Mouse (Mus musculus) megakaryocyte, embryonic 14.5 days (primary cell): ENCODE measurements around the gene Dnm2. TPM values are rescaled to one million over a fixed set of nuclear protein-coding genes. Genes with fewer than 3 reads are reported as not detected.

Experiments
- H3K27me3 ChIP-seq: replicated peaks from 2 replicates; pipeline ENCODE3; 2012; ENCODE audit warnings: inconsistent platforms
- H3K36me3 ChIP-seq: replicated peaks from 2 replicates; pipeline ENCODE3; 2012; ENCODE audit warnings: low read length, inconsistent platforms, mixed read lengths
- H3K4me1 ChIP-seq: 2 replicates; pipeline ENCODE4 v1.6.1; 2012; ENCODE audit warnings: inconsistent platforms
- H3K4me3 ChIP-seq: replicated peaks from 2 replicates; pipeline ENCODE3; 2012; ENCODE audit warnings: moderate library complexity, mild to moderate bottlenecking, inconsistent platforms
- H3K9me3 ChIP-seq: 2 replicates; pipeline ENCODE4 v1.6.1; 2012; ENCODE audit warnings: inconsistent platforms
- FLI1 ChIP-seq: IDR thresholded peaks from 2 replicates; pipeline ENCODE4 v1.6.1; 2012; ENCODE audit warnings: low read length, inconsistent platforms, mixed read lengths
- GATA1 ChIP-seq: IDR thresholded peaks from 3 replicates; pipeline ENCODE4 v1.6.1; 2012; ENCODE audit warnings: mixed read lengths, low read length, inconsistent platforms, borderline replicate concordance
- polyA plus RNA-seq: library from polyadenylated mRNA; stranded (reverse); fragments of >175 nt; gene quantifications from 2 replicates; pipeline ENCODE4 v1.2.3, GENCODE M21; 2012; ENCODE audit warnings: low replicate concordance; ENCODE audit not compliant: insufficient read depth

The Dnm2 gene
- polyA plus RNA-seq, 1 experiment = 714 TPM

DNA sequence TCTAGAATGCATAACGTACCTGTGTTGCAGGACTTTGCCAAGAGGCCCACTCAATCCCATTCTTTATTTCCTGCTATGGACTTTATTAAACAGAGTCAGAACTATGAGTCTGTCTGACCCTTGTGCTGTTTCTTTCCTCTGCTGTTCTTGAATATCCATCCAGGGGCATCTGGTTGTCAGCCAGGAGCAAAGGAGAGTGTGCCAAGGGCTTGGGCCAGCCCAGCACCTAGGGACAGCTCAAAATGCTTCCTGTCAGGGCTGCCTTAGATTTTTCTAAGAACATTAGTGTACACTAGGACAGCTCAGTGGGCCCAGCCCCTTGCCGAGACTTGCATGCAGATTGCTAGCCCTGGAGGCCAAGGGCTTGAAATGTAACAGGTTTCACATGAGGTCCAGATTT lies 3.1 kb downstream of the Dnm2 start:
- TF ChIP-seq GATA1 = no peak
- TF ChIP-seq FLI1 = no peak
- H3K4me3 ChIP-seq = no peak overlapping the region
- H3K27me3 ChIP-seq = no peaks in the 10 kb centered on the region
- peaks cover 86% of the 10 kb centered on the region for H3K4me1 ChIP-seq
- no peaks in the 10 kb centered on the region for H3K9me3 ChIP-seq
- H3K36me3 ChIP-seq = peaks cover 58% of the 10 kb centered on the region

DNA sequence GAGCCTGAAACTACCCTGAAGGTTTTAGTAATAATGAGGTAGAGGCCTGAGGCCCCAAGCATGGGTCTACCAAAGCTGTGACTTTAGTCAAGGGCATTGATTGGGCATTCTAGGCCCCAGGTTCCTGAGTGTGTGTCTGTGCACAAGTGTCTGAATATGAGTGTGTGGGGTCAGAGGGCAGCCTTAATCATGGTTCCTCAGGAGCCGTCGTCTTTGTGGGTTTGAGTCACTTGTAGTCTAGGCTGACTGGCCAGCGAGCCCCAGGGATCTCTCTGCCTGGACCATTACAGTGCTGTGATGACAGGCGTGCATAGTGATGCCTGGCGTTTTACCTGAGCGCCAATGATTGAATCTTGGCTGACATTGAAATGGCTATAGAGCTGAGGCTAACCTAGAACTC lies 3.5 kb downstream of the Dnm2 start:
- Histone ChIP-seq H3K36me3 (peaks cover 57% of the 10 kb centered on the region), H3K27me3 (no peaks in the 10 kb centered on the region), H3K4me3 (peak overlapping the region; percentile 40), H3K9me3 (no peaks in the 10 kb centered on the region), H3K4me1 (peaks cover 85% of the 10 kb centered on the region)
- TF ChIP-seq GATA1 (no peak), FLI1 (no peak)

DNA sequence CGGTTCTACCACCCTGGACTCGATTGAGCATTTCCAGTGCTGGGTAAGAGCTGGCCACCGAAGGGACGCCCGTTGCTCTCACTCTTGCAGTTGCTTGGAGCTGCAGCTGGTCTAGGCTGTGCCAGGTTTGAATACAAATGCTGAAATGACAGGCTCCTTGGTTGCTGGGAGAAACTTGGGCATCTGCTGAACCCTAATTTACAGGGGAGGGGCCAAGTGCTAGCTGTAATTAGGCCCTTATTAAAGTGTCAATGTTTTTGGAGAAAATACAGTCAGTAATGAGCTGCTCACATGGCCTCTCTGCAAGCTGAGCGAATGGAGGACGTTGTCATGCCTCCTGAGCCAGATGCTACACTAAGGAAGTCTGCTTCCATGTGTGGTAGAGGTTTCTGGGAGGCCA lies 6.0 kb downstream of the Dnm2 start:
- peaks cover 97% of the 10 kb centered on the region for H3K4me1 ChIP-seq
- peak overlapping the region; percentile 62 for H3K4me3 ChIP-seq
- no peaks in the 10 kb centered on the region for H3K9me3 ChIP-seq

DNA sequence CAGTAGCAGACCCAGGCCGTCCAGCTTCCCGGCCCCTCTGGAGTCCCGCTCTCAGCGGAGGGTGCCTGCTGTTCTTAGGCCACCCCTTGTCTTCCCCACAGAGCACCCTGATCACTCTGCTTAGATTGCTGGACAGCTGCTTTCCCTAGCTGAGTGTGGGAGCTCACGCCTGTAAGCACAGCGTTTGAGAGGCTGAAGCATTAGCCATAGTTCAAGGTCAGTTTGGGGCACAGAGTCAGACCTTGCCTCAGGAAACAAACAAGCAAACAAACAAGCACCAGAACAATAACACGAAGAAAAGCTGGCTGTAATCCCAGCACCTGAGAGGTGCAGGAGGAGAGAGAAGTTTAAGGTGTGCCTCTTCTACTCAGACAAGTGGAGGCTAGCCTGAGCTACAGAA lies 7.4 kb downstream of the Dnm2 start:
- Histone ChIP-seq H3K36me3 (peaks cover 84% of the 10 kb centered on the region), H3K4me1 (peaks cover 97% of the 10 kb centered on the region), H3K4me3 (no peak overlapping the region), H3K27me3 (no peaks in the 10 kb centered on the region), H3K9me3 (no peaks in the 10 kb centered on the region)
- TF ChIP-seq GATA1 = no peak
- no peak for TF ChIP-seq FLI1

More for the DNA sequence above, 6.0 kb downstream of the Dnm2 start:
- no peaks in the 10 kb centered on the region for H3K27me3 ChIP-seq
- peaks cover 77% of the 10 kb centered on the region for H3K36me3 ChIP-seq
- TF ChIP-seq GATA1 (no peak), FLI1 (no peak)

DNA sequence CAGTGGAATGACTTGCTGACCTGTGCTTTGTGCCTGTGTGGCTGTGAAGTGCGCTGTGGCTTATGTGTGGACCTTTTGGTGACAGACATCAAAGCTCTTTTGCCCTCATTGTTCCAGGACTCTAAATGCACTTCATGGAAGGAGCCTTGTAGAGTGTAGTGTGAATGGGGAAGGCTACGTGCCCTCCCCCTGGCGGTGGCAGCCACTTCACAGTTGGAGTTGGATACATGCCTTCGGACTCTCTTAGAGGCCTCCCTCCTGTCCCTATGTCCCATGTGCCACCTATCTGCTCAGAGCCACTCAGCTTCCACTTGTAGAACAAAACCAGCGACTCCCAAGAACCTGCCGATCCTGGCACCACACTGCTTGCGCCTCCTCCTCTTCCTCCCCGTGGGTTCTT lies 9.1 kb downstream of the Dnm2 start:
- H3K9me3 ChIP-seq = no peaks in the 10 kb centered on the region
- TF ChIP-seq FLI1 (no peak), GATA1 (no peak)
- peaks cover 97% of the 10 kb centered on the region for H3K4me1 ChIP-seq
- H3K4me3 ChIP-seq = peak overlapping the region; percentile 65
- no peaks in the 10 kb centered on the region for H3K27me3 ChIP-seq
- H3K36me3 ChIP-seq = peaks cover 79% of the 10 kb centered on the region

DNA sequence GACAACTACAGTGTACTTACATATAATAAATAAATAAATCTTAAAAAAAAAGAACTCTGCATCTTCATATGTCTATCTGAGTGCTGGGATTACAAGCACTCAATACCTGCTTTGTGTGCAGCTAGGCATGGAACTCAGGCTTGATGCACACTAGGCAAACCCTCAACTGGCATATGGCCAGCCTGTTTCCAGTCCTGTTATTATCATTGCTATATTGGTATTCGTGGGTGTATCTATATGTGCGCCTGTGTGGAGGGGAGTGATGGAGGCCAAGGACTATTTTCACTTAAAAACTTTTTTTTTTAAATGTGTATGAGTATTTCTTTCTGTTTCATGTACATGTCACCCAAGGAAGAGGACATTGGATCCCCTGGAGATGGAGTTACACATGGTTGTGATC lies 9.7 kb downstream of the Dnm2 start:
- H3K27me3 ChIP-seq = no peaks in the 10 kb centered on the region
- no peak overlapping the region for H3K4me3 ChIP-seq
- no peaks in the 10 kb centered on the region for H3K9me3 ChIP-seq
- peaks cover 79% of the 10 kb centered on the region for H3K36me3 ChIP-seq
- TF ChIP-seq GATA1 (no peak), FLI1 (no peak)
- peaks cover 97% of the 10 kb centered on the region for H3K4me1 ChIP-seq

DNA sequence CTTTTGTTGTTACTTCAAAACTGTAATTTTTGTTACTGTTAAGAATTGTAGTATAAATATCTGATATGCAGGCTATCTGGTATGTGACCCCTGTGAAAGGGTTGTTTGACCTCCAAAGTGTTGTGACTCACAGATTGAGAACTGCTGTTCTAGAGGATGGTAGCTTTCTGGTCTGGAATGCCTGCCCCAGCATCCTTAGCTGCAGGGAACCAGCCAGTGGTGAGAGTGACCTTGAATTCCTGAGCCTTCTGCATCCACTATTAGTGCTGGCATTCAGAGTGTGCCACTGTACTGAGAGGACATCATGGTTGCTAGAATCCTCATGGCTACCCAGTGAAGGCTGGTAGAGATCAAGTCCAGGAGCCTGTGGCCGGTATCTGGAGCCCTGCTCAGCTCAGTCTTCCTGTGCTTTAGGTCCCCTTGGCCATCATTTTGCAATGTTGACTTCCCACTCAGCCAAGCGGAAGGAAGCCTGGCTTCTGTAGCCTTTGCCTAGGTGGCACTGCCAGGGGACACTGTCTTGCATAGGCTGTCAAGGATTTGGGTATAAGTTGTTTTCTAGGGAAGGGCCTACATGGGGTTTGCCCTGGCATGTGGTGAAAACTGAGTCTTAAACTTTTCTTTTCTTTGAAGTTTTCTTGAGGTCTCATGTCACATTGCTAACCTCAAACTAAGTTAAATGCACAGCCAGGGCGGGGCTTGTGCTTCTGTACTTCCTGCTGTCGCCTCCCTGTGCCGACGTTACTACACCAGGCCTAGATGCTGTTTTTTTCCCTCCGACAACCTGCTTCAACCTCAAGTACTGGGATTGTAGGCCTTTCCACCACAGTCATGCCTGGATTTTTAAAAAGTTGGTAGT lies 11.3 kb downstream of the Dnm2 start:
- no peaks in the 10 kb centered on the region for H3K9me3 ChIP-seq
- H3K27me3 ChIP-seq = no peaks in the 10 kb centered on the region
- no peak for TF ChIP-seq FLI1
- no peak for TF ChIP-seq GATA1
- H3K4me1 ChIP-seq = peaks cover 97% of the 10 kb centered on the region
- H3K36me3 ChIP-seq = peaks cover 79% of the 10 kb centered on the region
- H3K4me3 ChIP-seq = peak overlapping the region; percentile 83

DNA sequence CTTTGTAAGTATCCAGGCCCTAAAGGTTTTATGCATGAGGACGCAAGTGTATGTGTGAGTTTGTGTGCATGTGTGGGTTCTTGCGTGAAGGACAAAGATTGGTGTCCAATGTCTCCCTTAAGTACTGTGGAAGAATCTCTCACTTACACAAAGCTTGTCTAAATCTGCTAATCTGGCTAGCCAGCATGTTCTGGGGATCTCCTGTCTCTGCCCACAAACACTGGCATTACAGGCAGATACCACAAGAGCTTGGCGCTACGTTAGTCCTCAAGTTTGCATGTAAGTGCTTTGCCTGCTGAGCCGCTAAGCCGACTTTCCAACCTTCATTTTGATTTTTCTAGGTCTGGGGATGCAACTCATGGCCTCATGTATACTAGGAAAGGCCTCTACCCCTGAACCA lies 12.9 kb downstream of the Dnm2 start:
- Histone ChIP-seq H3K4me3 (peak overlapping the region; percentile 31), H3K9me3 (no peaks in the 10 kb centered on the region), H3K27me3 (no peaks in the 10 kb centered on the region), H3K4me1 (peaks cover 96% of the 10 kb centered on the region), H3K36me3 (peaks cover 79% of the 10 kb centered on the region)
- TF ChIP-seq GATA1 (no peak), FLI1 (no peak)

DNA sequence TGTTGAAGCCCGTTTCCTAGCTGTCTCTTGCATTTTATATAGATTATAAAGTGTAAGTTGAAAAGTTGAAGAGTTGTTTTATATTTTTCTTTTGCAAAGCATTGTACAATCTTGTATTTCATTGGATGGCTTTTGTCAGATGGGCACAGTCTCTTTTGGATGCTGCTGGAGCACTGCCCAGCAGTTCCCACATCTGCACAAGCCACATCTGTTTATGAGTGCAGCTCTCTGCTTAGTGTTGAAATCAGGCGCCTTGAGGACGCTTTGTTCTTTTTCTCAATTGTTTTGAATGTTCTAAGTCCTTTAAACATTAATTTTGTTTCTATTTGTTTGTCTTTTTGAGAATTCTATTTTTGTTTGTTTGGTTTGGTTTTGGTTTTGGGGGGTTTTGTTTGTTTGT lies 13.5 kb downstream of the Dnm2 start:
- Histone ChIP-seq H3K4me1 (peaks cover 97% of the 10 kb centered on the region), H3K27me3 (no peaks in the 10 kb centered on the region), H3K36me3 (peaks cover 82% of the 10 kb centered on the region), H3K9me3 (no peaks in the 10 kb centered on the region), H3K4me3 (no peak overlapping the region)
- no peak for TF ChIP-seq GATA1
- no peak for TF ChIP-seq FLI1

DNA sequence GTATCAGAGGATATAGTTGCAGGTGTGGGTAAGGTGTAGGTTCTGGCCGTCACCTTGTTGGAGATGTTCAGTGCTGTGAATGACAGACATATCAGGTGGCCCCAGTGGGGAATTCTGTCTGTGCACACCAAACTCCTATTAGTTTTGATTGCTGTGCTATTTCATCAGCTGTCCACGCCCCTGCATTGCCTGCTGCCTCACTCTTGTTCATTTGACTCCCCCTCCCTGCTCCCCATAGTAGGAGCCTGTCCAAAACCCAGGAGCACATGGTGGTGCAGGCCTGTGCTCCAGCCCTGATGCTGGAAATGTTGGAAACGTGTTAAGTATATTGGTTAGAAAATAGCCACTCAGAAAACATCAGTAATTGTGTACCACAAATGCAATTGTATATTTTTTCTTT lies 14.7 kb downstream of the Dnm2 start:
- Histone ChIP-seq H3K27me3 (no peaks in the 10 kb centered on the region), H3K9me3 (no peaks in the 10 kb centered on the region), H3K4me1 (peaks cover 93% of the 10 kb centered on the region), H3K4me3 (no peak overlapping the region), H3K36me3 (peaks cover 81% of the 10 kb centered on the region)
- TF ChIP-seq FLI1 = no peak
- TF ChIP-seq GATA1 = no peak
